Mouse (Mus musculus) urinary bladder, postnatal 4 days (tissue): ENCODE results near the gene Prim2.
A peak's percentile ranks its signal among the peaks of the same experiment; 100 is the strongest.

ENCODE experiments used
- DNase-seq, 2 experiments: peaks; one replicate each; pipeline ENCODE4 v3.0.0; 2021 to 2022; ENCODE audit warnings: low spot score in 2 of 2

Gene Prim2

DNA sequence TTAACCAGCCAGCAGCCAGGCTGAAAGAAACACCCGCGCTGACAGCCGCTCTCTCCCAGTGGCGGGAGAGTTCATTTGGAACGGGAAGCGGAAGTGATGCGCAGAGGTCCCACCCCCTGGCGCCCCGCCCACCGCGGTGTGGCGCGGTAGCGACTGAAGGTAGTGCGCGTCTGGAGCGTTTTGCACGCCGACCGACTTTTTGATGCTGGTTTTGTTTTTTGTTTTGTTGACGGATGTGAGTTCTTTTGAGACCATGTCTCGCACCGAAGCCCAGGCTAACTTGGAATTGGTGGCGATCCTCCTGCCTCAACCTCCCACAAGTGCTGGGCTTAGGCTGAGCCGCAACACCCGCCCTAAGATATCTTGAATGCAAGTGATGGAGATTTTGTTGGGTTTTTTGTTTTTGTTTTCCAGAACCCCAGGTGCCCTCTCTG, at the start of gene Prim2:
Prim2 (minus strand) TSS at position 88 of the 434 bp plus-strand sequence.
- DNase-seq = peak; percentile 82 to 90

DNA sequence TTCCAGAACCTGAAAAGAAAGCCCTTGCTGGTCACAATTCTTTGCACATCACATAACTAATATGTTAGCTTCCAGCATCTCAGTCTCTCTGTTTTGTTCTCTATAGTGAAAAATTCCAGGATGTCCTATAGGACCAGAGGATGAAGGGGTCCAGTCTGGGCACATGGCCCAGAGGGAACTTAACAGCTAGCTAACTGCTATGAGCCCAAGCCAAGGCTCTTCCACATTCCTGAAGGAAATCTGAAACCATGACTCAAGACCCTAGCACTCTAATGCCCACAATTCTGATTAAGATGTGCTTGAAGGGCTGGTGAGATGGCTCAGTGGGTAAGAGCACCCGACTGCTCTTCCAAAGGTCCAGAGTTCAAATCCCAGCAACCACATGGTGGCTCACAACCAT, 48.0 kb upstream of the Prim2 start:
- DNase-seq = no peak

DNA sequence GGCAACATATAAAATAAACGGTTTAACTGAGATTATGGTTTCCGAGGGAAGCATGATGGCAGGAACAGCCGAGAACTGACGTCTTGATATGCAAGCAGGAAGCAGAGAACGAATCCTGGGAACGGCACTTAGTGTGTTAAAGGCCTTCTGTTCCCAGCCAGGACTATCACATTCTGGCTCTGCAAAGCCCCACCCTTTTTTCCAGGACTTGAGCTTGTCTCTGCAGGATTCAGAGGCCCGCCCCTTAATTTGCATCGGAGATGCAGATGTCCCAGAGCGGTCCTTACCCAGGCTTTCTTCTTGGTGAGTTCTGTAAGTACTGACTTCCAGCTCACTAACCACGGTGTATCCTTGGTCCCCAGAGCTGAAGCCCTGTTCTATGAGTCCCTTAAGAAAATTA, 45.2 kb upstream of the Prim2 start:
- DNase-seq = no peak

DNA sequence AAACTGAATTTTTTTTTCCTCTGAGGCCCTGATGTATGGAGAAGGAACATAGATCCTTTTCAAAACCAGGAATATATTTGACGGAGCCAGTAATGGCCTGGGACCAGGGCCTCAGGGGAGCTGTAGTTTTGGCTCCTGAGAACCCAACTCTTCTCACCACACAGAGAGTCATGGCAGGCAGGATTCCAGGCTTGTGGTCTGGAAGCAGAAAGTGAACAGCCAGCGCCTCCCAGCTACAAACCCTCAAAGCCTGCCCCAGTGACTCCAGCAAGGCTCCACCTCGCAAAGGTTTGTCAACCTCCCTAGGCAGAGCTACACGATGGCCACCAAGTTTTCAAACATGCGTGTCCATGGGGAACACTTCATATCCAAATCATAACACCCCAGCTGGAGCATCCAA, 42.4 kb upstream of the Prim2 start:
- DNase-seq = no peak

DNA sequence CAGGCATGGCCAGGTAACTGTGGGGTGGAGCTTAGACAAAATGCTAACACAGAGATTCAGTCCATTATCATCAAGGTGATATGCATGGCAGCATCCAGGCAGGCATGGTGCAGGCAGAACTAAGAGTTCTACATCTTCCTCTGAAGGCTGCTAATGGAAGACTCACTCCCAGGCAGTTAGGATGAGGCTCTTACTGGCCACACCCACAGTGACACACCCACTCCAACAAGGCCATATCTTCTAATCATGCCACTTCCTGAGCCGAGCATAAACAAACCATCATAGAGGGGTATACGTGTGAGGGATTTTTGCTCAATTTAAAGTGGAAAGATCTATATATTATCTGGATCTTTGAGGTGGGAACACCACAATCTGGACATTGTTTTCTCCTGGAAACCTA, 40.0 kb upstream of the Prim2 start:
- no peak for DNase-seq

DNA sequence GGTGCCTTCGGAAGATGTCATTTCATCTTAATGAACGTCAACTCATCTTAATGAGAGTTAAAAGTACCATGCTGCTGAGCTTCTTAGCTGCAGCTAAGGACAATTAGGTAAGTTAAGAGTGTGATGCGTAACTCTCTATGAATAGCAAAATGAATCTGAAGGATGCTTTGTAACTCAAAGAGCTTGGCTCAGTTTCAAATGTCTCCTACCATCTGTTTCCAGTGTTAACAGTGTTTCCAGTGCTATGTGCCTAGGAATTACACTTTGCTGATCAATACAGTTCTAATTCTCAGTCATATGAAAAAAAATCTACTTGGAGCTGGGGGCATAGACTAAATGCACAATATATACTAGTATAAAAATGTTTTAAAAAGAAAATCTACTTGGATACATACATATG, 31.6 kb upstream of the Prim2 start:
- DNase-seq = no peak

DNA sequence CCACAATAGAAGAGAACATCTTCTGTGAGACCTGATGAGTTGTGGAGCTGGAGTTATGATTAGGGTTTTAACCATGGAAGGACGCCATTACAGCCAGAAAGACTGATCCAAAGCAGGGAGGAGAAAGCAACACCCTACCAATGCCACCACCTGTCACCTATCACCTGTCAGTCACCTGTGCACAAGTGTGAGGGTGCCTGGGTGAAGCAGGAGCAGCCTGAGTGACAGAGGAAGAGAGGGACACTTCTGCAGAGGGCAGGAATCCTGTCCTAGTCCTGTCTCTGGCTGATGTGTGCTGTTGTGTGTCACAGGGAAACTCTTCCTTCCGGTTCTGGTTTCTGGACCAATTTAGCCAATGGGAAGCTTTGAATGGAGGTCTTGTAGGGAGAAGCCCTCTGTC, 26.4 kb upstream of the Prim2 start:
- no peak for DNase-seq

DNA sequence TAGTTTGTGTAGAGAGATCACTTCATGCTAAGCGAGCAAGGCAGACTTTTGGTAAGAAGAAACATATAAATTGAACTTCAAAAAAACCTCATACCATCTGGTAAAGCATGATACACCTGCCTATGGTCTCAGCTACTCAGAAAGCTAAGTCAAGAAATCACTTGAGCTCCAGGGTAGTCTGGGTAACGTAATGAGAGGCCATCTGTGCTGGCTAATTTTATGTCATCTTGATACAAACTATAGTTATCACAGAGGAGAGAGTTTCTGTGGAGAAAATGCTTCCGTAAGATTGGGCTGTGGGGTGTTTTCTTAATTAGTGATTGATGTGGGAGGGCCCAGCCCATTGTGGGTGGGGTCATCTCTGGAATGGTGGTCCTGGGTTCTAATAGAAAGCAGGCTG, 24.3 kb upstream of the Prim2 start:
- DNase-seq = no peak

DNA sequence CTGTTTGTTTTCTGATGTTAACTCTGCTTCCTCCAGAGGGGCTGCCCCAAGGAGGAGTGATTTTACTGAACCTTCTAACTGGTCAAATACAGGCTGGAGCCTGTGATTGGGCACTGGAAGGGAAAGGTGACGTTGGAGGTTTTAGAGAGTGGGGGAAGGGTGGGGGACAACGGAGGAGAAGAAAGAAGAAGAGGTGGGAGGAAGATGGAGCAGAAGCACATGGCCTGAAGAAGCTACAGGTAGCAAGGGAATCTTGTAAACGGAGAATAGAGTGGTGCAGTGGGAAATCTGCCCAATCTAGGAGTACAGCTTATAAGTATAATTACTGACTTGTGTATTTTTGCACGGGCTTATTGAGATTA, 20.5 kb upstream of the Prim2 start:
- DNase-seq = no peak

DNA sequence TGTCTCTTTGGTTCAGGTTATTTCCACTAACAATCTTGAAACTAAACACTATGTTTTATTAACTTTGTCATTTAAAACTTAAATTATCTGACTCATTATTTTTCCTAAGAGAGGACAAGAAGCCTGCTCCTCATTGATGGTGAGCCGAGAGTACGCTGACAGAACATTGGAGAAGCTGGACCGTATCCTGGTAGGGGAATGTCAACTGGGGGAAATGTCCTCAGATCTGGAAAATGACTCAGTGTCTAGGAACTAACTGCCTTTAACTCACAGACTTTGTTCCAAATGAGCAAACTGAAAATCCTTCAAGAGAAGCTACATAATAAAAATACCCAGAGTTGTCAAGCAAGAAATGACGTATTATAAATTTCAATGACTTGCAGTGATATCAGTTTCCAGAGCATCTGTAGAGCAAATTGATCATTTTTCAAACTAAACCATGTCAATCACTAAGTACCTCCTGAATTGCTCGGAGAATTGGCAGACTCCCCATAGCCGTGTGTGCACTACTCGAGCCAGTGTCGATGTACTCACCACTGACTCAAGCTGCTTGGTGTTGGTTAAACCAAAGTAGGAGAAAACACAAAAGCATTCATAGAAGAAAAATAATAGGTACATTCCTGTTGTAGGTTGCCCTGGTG, 20.0 kb upstream of the Prim2 start:
- DNase-seq = no peak

DNA sequence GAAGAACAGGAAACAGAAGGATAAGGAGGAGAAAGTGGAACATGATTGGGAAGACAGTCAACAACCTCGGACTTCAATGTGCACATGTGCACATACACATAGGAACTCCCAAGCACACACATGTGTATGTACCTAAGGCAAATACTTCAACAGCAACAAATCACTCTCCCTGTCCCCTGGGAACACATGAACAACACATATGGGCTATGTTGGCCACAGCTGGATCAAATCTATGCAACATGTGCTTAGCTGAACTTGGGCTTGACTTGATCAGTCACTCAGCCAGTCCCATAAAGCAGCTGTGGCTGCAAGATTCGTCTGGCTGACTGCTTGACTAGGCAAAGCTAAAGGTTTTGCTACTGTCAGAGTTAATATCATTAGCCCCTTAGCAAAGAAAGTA, 19.2 kb upstream of the Prim2 start:
- DNase-seq = no peak

DNA sequence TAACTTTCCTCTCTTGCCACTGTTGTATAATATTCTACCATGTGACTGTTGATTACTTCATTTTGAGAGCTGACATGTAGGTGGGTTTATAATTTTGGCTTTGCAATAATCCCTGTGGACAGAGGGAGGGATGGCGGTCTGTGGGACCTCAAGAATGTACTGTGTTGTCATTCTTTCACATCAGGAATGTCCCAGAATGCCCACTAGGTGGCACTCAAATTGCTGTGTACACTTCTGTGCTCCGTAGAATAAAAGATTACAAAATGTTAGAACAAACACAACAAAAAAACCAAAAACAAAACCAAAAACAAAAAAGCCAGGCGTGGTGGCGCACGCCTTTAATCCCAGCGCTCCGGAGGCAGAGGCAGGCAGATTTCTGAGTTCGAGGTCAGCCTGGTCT, 14.9 kb upstream of the Prim2 start:
- DNase-seq = no peak

DNA sequence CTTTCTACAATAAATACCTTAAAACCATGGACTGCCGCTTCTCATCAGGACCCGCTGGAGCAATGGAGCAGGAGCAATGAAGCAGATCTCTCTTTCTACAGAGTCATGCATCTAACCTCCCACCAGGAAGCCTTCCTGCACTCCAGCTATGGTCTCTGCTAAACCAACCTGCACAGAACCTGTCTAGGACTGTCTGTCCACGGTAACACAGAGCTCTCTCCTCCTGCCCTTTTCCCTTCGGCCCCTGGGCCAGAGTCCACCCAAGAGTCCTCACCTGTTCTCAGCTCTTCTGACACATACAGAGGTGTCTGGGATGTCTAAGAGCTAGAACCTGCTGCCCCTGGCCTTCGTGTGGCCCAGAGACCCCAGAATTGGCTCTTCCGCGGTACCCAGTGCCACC, 11.3 kb upstream of the Prim2 start:
- DNase-seq = no peak

DNA sequence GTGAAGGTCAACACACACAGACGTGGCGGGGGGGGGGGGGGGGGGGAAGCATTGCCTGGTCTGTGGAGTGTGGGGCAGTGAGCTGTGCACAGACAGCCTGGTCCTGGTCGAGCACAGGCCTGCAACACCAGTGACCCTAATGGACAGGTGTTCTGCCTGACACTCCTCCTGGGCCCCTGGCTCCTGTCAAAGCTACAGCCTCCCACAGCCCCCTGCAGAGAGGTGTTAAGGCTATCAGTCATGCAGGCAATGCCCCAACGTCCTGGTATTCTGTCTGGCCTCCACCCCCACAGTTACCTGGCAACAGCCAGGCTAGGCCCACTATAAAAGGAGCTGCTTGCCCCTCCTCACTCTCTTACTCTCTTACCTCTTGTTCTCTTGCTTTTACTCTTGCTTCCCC, 10.8 kb upstream of the Prim2 start:
- no peak for DNase-seq

DNA sequence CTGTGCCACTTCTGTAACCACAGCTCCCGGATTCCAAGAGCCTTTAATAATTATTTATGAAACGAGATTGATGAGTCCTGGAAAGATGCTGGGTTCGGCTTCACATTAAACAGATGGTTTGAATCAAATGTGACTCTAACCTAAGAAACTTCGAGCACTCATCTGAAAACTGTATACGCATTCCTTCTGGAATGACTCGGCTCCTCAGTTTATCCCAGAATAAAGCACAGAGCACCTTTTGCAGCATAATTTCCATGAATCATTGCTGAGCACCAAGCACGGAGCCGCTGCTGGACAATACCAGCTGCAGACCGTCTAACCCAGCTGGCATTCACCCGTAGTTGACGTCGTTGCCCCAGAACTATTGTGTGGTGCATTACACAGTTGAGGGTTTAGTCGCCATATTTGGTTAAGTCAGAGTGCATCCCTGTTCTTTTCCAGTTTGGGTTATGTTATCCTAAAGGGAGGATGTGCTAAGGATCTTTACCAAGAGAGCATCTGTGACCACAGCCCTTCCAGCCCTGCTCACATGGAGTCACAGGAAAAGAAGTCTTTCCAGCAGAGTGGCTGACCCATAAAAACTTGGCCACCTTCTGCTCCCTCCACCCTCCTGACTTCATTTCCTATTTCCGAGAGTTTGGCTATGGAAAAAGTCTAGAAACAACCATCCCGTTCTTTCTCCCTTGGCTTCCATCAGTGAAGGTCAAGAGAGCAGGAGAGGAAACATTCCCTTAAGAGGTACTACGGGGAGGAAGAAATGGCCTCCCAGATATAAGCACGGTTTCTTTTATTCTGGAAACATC, 3.8 kb upstream of the Prim2 start:
- no peak for DNase-seq

DNA sequence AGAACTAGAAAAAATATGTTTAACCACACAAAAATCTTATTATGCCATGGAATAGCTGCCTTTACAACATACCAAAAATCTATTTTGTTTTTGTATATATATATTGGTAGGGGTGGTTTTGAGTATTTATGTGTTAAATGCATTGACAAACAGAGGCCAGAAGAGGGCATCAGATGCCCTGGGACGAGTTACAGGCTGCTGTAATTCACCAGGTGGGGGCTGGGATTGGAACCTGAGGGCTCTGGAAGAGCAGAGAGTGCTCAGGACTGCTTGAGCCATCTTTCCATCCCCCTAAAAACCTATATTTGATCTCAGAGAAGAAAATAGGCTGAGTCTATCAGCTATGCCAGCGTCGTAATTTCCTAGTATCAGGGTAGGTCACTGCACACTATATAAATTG, 2.9 kb upstream of the Prim2 start:
- DNase-seq = no peak

DNA sequence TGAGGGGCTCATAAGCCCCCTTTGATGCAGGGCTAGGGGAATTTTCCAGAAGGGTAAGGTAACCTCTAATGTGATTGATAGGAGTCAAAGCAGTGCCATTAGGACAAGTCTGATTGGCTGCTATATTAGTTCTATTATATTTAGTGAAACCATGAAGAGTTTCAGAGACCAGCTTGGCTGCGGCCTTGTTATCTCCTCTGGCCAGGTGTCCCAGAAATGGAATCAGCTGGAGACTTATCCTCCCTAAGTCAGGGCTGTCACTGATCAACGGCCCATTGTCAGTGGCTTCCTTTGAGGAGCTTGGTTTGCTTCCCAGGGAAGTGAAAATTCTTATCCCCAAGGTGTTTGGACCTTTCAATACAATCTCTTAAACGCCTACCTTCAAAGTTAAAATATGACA, 2.5 kb upstream of the Prim2 start:
- DNase-seq = no peak

DNA sequence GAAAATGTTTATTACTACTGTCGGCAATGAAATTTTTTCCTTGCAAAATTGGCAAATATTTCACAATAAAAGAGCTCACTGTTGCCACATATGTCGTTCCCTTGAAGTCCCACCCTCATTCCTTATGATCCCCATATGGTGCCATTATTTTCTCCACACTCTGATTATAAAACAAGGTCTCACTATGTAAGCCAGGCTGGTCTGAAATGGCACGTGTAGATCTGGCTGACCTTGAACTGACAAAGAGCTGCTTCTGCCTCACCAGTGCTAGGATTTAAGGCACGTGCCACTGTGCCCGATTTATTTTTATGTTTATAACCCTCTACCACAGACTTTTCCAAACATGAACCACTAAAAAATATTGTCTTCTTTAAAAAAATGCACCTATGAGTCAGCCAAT, 1.8 kb upstream of the Prim2 start:
- no peak for DNase-seq

DNA sequence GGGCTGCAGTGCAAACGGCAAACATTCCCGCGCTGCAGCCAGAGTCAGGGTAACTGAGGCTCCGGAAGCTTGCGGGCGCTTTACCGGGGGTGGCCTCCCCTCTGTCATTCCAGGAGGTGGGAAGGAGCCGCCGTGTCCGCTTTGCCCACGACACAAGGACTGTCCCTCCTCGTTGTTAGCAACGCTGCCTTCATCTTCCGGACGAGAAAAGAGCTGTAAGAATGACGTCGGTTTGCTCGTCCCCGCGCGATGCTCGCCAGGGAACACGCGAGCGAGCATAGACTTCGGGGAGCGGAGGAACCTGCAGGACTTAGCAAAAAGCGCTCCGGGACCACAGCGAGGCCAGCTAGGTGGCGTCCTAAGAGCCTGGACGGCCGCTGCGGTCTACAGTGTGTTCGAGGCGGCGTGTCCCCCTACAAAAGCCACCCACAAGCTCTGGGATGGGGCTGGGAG, 595 bp upstream of the Prim2 start:
- peak in 1 of 2 experiments; percentile 35 for DNase-seq

DNA sequence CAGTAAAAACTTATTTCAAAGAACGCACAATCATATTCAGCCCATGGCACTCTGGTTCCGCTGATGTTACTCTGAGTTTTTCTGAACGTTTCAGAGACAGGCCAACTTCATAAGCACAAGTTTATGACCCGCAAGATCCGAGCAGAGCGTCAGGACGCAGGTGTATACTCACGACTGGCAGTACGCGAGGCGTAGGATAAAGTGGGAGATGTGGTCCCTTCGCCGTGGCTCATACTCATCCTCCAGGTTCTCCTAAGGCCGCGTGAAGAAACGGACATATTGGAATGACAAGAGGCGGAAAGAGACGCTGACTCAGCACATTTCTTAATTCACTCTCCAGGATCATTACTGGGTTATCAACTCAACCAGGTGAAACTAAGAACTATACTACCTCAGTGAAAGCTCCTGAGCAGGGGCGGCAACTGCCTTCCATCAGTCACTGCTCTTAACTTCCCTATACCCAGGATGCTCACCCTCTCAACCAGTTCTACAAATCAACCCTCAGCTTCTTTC, 5.9 kb downstream of the Prim2 start:
- DNase-seq = peak in 1 of 2 experiments; percentile 44

DNA sequence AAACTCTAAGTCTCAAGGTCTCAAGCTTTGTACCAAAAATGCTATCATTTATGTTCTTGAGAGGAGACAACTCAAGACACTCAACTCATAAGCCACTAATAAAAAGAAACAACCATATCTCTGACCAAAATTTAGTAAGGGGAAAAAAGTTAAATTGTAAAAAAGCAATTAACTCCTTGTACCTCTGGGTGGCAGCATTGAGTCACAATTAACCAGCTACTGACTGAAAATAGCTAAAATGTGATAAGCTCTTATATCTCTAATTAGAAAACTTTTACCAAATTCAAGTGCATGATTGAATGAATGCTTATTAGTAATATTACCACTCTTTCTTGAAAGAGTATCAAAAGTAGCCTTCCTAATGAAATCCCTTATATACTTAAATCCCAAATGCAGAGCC, 6.4 kb downstream of the Prim2 start:
- no peak for DNase-seq

DNA sequence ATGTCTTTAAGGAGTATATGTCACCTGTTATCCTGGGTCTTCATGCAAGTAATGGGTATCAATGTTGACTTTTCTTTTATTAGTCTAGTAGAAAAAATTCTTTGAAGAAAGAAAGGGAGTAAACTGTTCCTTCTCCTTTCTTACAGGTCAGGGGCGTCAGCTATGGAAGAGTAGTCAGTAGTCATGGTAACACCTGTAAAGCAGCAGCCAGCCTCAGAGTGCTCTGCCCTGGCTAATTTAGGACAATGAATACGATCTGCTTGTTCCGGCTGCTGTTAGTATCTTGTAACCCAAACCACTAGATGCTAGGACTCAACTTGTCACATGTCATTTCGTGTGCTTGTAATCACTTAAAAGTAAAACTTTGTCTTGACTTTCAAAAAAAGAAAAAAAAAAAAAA, 11.3 kb downstream of the Prim2 start:
- DNase-seq = no peak

DNA sequence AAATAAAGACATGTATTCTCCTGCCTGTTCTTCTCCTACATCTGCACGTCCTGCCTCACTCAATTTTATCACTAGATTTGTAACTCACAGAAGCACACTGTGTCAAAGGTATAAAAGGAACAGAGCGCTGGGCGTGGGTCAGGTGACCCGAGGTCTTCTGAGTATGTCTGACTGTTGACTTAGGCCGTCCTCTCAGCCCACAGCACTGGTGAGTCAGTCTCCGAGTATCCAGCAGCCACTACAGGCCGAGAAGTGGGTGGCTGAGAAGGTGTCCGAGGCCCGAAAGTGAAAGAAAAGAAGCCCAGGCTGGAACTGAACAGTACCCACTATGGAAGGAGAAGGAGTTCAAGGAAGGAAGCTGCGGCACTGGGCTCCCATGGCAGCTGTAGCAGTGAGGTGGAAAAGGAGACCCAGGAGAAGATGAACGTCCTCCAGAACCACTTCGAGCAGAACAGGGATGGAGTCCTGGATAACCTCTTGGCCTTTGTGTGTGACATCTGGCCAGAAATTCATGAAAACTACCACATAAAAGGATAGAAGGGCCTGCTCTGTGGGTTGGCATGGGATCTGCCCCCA, 11.9 kb downstream of the Prim2 start:
- no peak for DNase-seq
